ENCODE assay signal across 15 mouse cellular contexts in the genomic region with DNA sequence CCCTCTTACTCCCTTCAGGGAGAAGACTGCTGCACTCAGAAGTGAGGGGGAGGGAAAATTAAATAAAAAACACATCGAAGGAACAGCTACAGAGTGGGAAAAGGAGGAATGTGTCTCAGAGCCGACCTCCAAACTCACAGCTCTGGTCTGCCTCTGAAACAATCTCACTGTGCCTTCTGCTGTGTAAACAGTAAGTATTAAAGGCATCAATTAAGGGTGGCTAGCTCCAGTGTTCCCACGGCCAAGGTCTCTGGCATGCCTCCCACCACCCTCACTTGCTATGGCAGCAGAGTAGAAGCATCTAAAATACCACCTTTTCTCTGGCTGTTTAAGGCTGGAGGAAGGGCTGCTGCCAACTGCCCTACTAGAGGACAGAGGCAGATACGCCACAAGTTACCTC.
A peak's percentile ranks its signal among the peaks of the same experiment; 100 is the strongest.
DNase-seq lines count a peak whose midpoint lies in the region; ATAC-seq and TF ChIP-seq lines count a peak whose summit lies in the region.
"Had no signal": no experiment of that assay in that cellular context is flagged by ENCODE, and none has a peak within 500 bp of the region (broad histone marks: within the 10 kb centered on the region; RNA-seq: fewer than 3 reads in every experiment).

No protein-coding gene starts in this region.

- H3K9me3 ChIP-seq in neural tube, embryonic 14.5 days (ENCODE audit: control insufficient read depth, low read length): no peaks in the 10 kb centered on the region
- H3K9me3 ChIP-seq: embryonic facial prominence, embryonic 15.5 days; limb, embryonic 15.5 days had no signal

- TF ChIP-seq CTCF in layer of hippocampus, adult 2 months (conservative IDR thresholded peaks at IDR 0.05): no peak

- H3K4me3 ChIP-seq in layer of hippocampus, adult 2 months: no peak overlapping the region
- H3K4me3 ChIP-seq in neural tube, embryonic 14.5 days (ENCODE audit: low read depth, low read length): no peak overlapping the region
- H3K4me3 ChIP-seq: embryonic facial prominence, embryonic 15.5 days; limb, embryonic 15.5 days had no signal

- ATAC-seq in frontal cortex, adult (ENCODE audit: low TSS enrichment): peak; percentile 80
- peak; percentile 38; the same call in 1 of the 2 replicates for ATAC-seq in neural tube, embryonic 14.5 days (ENCODE audit: low read depth)
- ATAC-seq in activated CD4-positive, CD25-positive, alpha-beta regulatory T cell, adult 4 months: no peak
- ATAC-seq: inflammation-experienced regulatory T-cells, adult 6 months; midbrain, embryonic 16.5 days had no signal

- H3K4me1 ChIP-seq in neural tube, embryonic 14.5 days (ENCODE audit: control insufficient read depth, insufficient read depth, low read length): peaks cover 17% of the 10 kb centered on the region

- H3K9ac ChIP-seq in neural tube, embryonic 14.5 days (replicated peaks; ENCODE audit: low read depth, low read length): no peak overlapping the region
- H3K9ac ChIP-seq: embryonic facial prominence, embryonic 15.5 days; limb, embryonic 15.5 days had no signal

- no peaks in the 10 kb centered on the region for H3K36me3 ChIP-seq in neural tube, embryonic 14.5 days (ENCODE audit: control insufficient read depth, insufficient read depth, low read length)
- H3K36me3 ChIP-seq: embryonic facial prominence, embryonic 15.5 days had no signal

- H3K27ac ChIP-seq in layer of hippocampus, adult 2 months: no peak overlapping the region
- 0 out of 2 replicates have a peak overlapping the region, but pooled peaks have one; percentile 16 for H3K27ac ChIP-seq in neural tube, embryonic 14.5 days (ENCODE audit: low read depth, low read length)
- H3K27ac ChIP-seq: embryonic facial prominence, embryonic 15.5 days; limb, embryonic 15.5 days had no signal

- WGBS in neural tube, embryonic 14.5 days: 54% methylated on average over 4 of the region's 4 CpGs

- no peak for DNase-seq in frontal cortex, postnatal 25 days (ENCODE audit: low spot score in 2 of 2)
- DNase-seq in brain, adult 2 months (ENCODE audit: low read depth, low spot score): peak; percentile 64
- peak; percentile 18 to 23 for DNase-seq in layer of hippocampus, adult 2 months (ENCODE audit: low spot score in 2 of 2)
- no peak for DNase-seq in yolk sac, embryonic 10.5 days (ENCODE audit: low spot score)
- no peak for DNase-seq in lung, postnatal 25 days (ENCODE audit: low spot score)
- DNase-seq: gastrocnemius, postnatal 10 days; kidney, postnatal 4 days; thymus, postnatal 14 days had no signal

- no peaks in the 10 kb centered on the region for H3K27me3 ChIP-seq in neural tube, embryonic 14.5 days (ENCODE audit: control insufficient read depth, insufficient read depth, low read length)
- H3K27me3 ChIP-seq: embryonic facial prominence, embryonic 15.5 days; limb, embryonic 15.5 days had no signal

- no peak overlapping the region for H3K4me2 ChIP-seq in neural tube, embryonic 14.5 days (ENCODE audit: low read depth, low read length)
- H3K4me2 ChIP-seq: embryonic facial prominence, embryonic 15.5 days; limb, embryonic 15.5 days had no signal

Comparison
In these comparisons a context has a peak if more than half of its experiments do, and no peak if none do; other contexts are left out.
1. DNase-seq: peak in brain, adult 2 months (single experiment) and layer of hippocampus, adult 2 months (2 of 2); none in frontal cortex, postnatal 25 days (0 of 2), yolk sac, embryonic 10.5 days (single experiment) and lung, postnatal 25 days (single experiment).